Mouse (Mus musculus) small intestine, adult 2 months (tissue): ENCODE measurements at regions not wholly inside any gene's neighbourhood (a gene's known extent, or its start where the extent isn't known, plus 50 kb on each side); places are given as distances from the start of the nearest gene placed in this dataset.

Source experiments
- CTCF ChIP-seq: fragments of 200-500 bp; IDR thresholded peaks from 2 replicates; pipeline ENCODE4 v1.5.1; 2012; ENCODE audit warnings: low read depth, mild to moderate bottlenecking, control low read depth, inconsistent platforms, low read length, moderate library complexity, mixed read lengths; ENCODE audit not compliant: insufficient replicate concordance, insufficient read length; ENCODE audit errors: extremely low read depth
- POLR2A ChIP-seq: fragments of 200-500 bp; IDR thresholded peaks from 2 replicates; pipeline ENCODE4 v1.6.1; 2012; ENCODE audit warnings: low read depth, mild to moderate bottlenecking, control low read depth, inconsistent platforms, low read length, moderate library complexity

GRCm38 (mm10) chr1:13856998-13857397, 2236.1 kb downstream of the 4930444P10Rik start:
- TF ChIP-seq CTCF (no peak), POLR2A (no peak)
